Mouse (Mus musculus): Measurements from ENCODE around the gene Sypl.
A peak's percentile ranks its signal among the peaks of the same experiment; 100 is the strongest.

Gene Sypl

DNA sequence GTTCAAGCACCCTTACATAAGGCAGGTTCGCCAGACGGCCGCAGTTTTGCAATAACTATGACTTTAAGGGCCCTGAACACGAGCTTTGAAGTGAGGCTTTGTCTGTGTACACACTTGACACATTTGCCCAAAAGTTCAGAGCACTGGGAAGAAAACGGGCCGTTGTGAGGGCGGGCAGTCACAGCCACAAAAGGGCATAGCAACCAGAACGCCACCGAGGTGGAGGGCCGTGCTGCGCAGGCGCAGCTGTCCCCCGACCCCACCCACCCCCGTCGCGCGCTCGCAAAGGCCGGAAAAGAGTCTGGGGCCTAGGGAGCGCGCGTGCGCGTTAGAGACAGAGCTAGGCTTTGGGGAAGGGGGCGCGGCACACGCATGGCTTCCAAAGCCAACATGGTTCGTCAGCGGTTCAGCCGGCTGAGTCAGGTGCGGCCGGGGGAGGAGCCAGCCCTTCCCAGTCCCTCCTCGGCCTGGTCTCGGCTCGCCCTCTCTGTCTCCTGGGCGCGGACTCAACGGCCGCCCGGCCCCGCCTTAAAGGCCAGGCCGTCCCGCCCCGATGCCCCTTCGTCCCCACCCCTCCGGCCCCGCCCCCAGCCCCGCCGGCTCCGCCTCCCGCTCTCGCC, at the start of gene Sypl:
Gene Sypl (plus strand): TSS at position 296 of the 620 bp plus-strand sequence.
- peak; percentile 95 for DNase-seq

DNA sequence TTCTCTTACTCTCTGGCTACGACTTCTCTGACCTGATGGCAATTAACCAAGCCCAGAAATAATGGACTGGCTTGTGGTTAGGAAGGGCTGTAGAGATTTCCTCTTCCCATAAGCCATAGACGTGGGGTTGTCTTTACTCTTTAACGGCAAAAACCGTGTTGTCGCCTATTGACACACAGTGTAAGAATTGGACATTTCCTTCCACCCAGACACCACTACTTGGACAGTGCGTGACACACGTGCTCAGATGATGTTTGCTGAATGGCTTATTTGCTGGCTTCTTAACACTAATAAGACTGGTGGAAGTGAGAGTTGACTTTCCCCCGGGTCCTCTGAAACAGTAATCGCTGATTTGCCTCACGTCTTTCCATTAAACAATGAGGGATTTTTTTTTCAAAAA, 44.0 kb upstream of the Sypl start:
- no peak for DNase-seq

DNA sequence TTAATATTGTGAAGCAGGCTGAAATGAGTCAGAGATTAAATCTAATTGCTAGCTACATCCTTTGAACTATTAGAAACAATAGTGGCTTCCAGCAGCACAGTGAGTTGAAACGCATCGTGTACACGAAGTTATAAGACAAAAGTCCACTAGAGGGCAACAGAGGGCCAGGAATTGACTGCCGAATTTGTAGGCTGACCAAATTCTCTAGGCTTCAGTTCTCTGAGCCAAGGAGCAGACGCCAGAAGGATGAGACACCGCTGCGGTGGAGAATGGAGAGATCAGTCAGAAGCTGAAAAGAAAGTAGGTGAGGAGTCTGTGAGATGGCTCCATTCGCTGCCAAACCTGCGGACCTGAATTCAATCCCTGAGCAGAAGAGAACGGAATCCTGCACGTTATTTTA, 43.6 kb upstream of the Sypl start:
- DNase-seq: peak; percentile 59

- DNase-seq: peak; percentile 46
These were observed 43.0 kb upstream of the Sypl start for GRCm38 (mm10) chr12:32910560-32911194.

DNA sequence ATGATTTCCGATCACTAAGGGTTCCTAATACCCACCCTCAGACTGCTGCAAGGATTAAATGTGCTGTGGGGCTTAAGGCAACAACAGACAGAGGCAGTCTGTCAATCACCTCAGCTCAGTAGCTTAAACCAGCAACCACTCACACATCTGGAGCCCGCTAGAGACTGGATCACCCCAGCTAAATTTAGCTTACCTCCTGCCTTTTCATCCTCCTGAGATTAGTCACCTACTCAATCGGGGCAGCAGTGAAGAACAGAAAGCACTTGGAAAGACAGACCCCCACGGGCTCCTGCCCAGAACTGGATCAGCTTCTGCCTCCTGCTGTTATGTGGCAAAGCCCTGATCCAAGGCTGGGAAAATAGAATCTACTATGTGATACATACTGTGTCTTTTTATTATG, 42.1 kb upstream of the Sypl start:
- DNase-seq: no peak

DNA sequence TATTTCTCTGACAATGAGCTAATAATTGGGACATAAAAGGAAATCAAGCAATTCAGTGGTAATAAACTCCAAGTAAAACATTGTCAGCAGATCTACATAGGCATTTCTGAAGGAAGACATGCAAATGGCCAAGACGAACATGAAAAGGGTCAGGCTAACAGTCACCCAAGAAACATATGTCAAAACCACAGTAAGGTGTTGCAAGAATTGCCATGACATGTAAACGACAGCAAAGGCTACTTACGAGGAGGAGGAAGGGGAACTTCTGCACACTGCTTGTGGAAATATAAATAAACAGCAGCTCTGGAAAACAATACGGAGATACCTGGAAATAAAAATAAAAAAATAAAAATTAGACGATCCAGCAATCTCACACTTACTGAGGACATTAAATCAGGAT, 40.9 kb upstream of the Sypl start:
- DNase-seq: no peak

GRCm38 (mm10) chr12:32918683-32919082, 35.0 kb upstream of the Sypl start:
- DNase-seq: no peak

GRCm38 (mm10) chr12:32919091-32919490, 34.6 kb upstream of the Sypl start:
- no peak for DNase-seq

DNA sequence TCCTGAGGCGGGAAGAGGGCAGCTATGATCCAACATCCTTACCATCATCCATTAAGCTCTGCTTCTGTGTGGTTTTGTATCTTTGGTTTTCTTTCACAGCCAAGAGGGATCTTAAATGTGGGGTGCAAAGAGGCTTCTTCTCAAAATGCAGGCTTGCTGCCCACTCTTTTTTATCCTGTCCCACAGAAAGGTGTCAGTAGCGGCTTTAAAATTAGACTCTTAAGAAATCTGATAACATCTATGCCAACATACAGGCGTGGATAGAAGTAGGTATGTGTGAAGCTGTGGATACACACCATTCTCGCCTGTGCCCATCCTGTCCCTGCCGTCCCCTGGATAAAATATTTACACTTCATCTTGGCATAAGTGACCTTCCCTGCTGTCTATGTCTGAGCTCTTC, 34.2 kb upstream of the Sypl start:
- no peak for DNase-seq

GRCm38 (mm10) chr12:32920185-32920788, 33.4 kb upstream of the Sypl start:
- DNase-seq: peak; percentile 82

DNA sequence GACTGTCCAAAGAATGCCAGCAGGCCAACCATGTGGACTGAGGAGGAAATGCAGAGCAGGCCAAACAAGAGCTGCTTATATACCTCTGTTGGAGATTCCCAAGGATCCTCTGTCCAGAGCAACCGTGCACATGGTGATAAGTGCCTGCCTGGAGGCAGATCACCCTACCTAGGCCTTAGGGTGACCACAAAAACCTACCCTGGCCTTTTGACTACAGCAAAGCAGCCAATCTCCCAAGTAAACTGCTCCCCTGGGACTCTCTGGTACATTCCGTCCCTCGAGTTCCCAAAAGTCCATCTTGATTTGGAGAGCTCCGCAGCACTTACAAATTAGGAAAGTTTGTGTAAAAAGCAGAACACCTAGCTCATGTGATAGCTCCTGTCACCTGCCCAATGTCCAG, 32.6 kb upstream of the Sypl start:
- no peak for DNase-seq

- no peak for DNase-seq
These were observed 32.1 kb upstream of the Sypl start for GRCm38 (mm10) chr12:32921532-32922131.

DNA sequence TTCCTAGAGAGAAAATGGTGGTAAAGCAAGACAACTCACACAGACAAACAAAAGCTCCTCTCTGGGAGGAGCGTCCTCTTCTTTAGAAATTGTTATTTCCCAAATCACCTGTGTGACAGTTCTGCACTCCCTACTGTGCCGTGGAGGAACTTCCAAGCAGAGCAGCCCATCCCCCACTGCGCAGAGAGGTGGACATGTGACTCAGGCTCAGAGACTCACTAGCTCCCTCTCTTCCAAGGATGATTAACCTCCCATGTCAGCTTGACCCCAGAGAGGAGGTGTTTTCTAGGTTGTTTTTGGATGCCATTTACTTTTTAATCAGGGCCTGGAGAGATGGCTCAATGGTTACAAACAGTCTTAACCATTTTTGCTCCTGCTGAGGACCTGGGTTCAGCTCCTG, 29.4 kb upstream of the Sypl start:
- no peak for DNase-seq

DNA sequence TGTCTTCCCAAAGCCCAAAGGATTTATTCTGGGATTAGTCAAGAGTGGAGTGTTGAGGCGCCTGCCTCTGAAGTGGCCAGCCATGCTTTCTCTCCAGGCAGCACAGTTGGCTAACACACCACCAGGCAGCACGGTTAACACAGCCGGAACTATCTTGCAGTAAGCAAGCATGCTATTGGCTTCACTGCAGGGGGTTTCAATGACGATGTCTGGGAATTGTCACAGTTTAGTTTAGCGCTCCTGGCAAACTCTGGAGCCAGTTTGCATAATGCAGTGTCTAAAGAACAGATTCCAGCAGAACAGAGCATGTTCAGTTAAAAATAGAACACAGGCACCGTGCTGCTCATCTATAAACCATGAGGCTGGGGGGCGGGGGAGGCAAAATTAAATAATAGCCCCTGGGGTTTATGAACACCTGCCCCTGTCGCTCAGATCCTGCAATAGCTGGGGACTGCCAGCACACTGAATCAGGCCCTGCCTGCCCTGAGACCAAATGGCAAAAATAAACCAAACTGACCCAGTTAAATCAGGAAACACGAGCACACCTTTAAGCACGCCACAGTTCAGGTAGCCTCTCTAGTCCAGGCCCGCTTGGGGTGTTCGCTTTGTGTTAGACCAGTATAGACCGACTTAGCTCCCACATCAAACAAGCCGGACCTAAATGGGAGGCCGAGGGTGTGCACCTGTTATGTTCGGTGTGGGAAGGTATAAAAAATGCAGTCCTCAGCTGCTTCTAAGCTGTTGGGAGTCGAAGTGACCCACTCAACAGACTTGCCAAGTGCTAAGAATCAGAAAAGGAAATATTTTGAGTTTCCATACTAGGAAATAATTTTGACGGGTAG, 27.1 kb upstream of the Sypl start:
- DNase-seq: no peak

DNA sequence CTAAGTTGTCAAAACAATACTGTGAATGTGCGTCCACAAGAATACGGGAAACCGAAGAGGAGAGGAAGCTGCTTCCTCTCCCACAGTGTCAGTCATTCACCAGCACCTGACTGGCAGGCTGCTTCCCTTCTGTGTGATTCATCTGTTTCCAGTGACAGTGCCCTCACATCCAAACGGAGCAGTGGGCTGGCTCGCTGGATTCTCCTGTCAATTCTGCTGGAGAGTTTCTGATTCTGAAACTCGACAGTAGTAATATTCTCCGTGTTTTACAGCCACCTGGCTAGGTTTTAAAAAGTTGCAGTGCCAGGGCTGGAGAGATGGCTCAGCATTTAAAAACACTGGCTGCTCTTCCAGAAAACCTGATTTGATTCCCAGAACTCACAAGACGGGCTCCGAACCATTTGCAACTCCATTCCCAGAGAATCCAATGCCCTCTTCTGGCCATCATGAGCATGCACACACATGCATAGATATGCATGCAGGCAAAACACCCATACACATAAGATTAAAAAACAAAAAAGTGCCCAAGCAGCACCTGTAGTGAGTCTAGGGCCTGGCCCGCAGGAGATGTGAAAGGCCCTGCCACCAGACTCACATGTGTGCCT, 26.4 kb upstream of the Sypl start:
- DNase-seq: no peak

- no peak for DNase-seq
These were observed 25.5 kb upstream of the Sypl start for GRCm38 (mm10) chr12:32928180-32928579.

GRCm38 (mm10) chr12:32929831-32930513, 23.7 kb upstream of the Sypl start:
- DNase-seq: no peak

GRCm38 (mm10) chr12:32930566-32930965, 23.1 kb upstream of the Sypl start:
- DNase-seq: no peak

- no peak for DNase-seq
These were observed 17.3 kb upstream of the Sypl start for GRCm38 (mm10) chr12:32936246-32936946.

- no peak for DNase-seq
These were observed 12.6 kb upstream of the Sypl start for GRCm38 (mm10) chr12:32941141-32941540.

DNA sequence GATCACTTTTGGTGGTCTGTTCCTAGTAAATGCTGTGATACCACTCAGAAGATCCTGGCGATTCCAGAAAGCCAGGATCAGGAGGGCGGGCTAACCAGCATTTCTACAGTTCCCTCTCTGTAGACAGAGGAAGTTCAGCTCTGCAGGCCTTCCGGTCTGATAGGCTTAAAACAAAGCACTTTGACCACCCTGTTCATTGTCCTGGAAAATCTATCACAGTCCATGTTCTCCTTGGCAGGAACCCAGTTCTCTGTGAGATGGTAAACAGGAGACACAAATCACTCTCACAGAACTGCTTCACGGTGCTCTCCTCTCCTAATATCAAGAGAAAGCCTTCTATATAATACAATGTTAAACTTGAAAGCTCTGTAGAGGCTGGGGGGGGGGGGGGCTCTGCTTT, 10.3 kb upstream of the Sypl start:
- no peak for DNase-seq

- no peak for DNase-seq
These were observed 9.7 kb upstream of the Sypl start for GRCm38 (mm10) chr12:32943951-32944350.

All from thymus, postnatal 14 days (tissue).